Mouse (Mus musculus): ENCODE measurements around the gene Lrrc15. TPM values are rescaled to one million over a fixed set of nuclear protein-coding genes. Genes with fewer than 3 reads are reported as not detected.
A peak's percentile ranks its signal among the peaks of the same experiment; 100 is the strongest.

The Lrrc15 gene
- polyA plus RNA-seq, 1 experiment from 2014 or later: 0.84 TPM

DNA sequence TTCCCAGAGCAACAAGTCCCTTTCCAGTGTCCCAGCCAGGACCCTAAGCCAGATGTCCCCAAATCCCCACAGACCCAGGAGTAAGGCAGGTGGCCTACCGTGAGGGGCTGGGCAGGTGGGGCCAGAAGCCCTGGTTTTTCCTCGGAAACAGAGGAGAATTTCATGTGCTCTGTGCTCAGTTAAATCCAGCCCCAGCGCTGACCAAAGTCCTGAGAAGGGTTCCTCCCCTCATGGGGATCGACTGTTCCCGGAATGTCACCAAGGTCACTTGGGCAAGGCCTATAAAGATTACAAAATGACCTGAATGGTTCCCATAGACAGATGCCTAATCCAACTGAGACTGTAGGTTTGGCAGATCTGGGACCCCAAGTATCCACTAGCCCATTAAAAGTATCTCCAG is 15.7 kb downstream of the Lrrc15 start, which contains the start of gene Cpn2:
Gene Cpn2, minus strand, starts transcription at position 141 of the 400 bp plus-strand sequence.
- Histone ChIP-seq H3K4me3 (ENCODE audit: low read depth, low read length) (no peak within 1 kb of the TSS), H3K27me3 (ENCODE audit: control insufficient read depth, insufficient read depth, low read length) (no peaks in the 10 kb centered on the region), H3K9me3 (replicated peaks; ENCODE audit: control insufficient read depth, low read length) (no peaks in the 10 kb centered on the region), H3K4me2 (no peak within 1 kb of the TSS), H3K36me3 (ENCODE audit: control insufficient read depth, insufficient read depth, low read length) (no peaks in the 10 kb centered on the region), H3K9ac (ENCODE audit: low read depth, low read length) (no peak within 1 kb of the TSS), H3K27ac (ENCODE audit: low read depth, low read length) (no peak within 1 kb of the TSS), H3K4me1 (ENCODE audit: control insufficient read depth, insufficient read depth, low read length) (no peaks in the 10 kb centered on the region; the same call in 1 of the 2 replicates)
- ATAC-seq (replicated peaks; ENCODE audit: insufficient number of reproducible peaks, low FRiP score, low TSS enrichment): no peak
- 65% methylated on average over 5 of the region's 5 CpGs for WGBS (ENCODE audit: insufficient replicate concordance)

DNA sequence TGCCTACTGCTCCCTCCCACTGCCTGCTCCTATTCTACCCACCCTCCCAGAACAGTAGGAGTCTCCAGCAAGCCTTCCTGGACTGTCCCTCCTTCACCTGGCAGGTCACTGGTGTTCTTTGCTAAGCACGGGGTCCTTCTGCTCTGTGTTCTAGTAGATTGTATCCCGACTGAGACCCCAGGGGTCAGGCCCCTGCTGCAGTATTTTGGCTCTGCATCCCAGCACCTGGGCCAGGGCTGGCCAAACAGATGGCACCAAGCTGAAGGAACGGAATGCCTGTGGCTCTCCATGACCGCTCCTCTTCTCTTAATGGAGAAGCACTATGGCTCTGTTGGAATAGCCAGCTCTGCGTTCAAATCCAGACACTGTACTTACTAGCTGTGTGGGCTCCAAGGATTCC is 16.5 kb downstream of the Lrrc15 start:
- Histone ChIP-seq H3K36me3 (ENCODE audit: control insufficient read depth, insufficient read depth, low read length) (no peaks in the 10 kb centered on the region), H3K4me3 (ENCODE audit: low read depth, low read length) (no peak overlapping the region), H3K27ac (ENCODE audit: low read depth, low read length) (no peak overlapping the region), H3K4me2 (no peak overlapping the region), H3K9me3 (replicated peaks; ENCODE audit: control insufficient read depth, low read length) (no peaks in the 10 kb centered on the region), H3K27me3 (ENCODE audit: control insufficient read depth, insufficient read depth, low read length) (no peaks in the 10 kb centered on the region), H3K4me1 (ENCODE audit: control insufficient read depth, insufficient read depth, low read length) (no peaks in the 10 kb centered on the region; the same call in 1 of the 2 replicates), H3K9ac (ENCODE audit: low read depth, low read length) (no peak overlapping the region)
- ATAC-seq (replicated peaks; ENCODE audit: insufficient number of reproducible peaks, low FRiP score, low TSS enrichment): no peak
- 82% methylated on average over 5 of the region's 5 CpGs for WGBS (ENCODE audit: insufficient replicate concordance)

DNA sequence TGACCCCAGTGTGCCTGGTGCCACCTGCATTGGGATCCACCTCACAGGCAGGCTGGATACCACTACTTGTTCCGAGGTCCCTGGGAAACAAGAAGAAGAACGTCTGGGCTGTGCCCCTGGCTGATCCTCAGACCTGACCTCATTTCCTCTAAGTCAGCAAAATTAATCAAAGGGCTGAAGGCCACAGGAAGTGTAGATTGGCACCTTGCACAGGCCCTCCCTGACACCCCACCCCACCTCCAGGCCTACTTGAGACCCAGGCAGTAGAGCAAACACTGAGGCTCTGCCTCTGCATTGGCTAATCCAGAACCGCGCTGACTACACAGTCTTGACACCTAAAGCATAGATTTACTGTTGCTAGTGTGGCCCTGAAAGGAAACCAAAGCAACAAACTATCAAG is 17.4 kb downstream of the Lrrc15 start:
- Histone ChIP-seq H3K4me2 (no peak overlapping the region), H3K27ac (ENCODE audit: low read depth, low read length) (no peak overlapping the region), H3K9me3 (replicated peaks; ENCODE audit: control insufficient read depth, low read length) (no peaks in the 10 kb centered on the region), H3K36me3 (ENCODE audit: control insufficient read depth, insufficient read depth, low read length) (no peaks in the 10 kb centered on the region), H3K4me3 (ENCODE audit: low read depth, low read length) (no peak overlapping the region), H3K9ac (ENCODE audit: low read depth, low read length) (no peak overlapping the region), H3K27me3 (ENCODE audit: control insufficient read depth, insufficient read depth, low read length) (no peaks in the 10 kb centered on the region), H3K4me1 (ENCODE audit: control insufficient read depth, insufficient read depth, low read length) (no peaks in the 10 kb centered on the region)
- WGBS (ENCODE audit: insufficient replicate concordance): 65% methylated on average over 4 of the region's 4 CpGs
- peak; percentile 16; the same call in 1 of the 2 replicates for ATAC-seq (replicated peaks; ENCODE audit: insufficient number of reproducible peaks, low FRiP score, low TSS enrichment)

DNA sequence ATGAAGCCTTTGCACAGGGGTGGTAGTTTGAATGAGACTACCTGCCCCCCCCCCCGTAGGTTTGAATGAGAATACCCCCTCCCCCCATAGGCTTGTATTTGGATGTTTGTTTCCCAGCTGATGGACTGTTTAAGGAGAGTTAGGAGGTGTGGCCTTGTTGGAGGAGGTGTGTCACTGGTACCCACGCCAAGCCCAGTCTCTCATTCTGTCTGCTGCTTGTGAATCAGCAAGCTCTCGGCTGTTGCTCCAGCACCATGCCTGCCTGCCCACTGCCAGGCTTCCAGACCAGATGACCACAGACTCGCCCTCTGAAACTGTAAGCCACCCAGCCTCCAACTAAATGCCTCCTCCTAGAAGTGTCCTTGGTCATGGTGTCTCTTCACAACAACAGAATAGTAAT is 19.9 kb downstream of the Lrrc15 start:
- Histone ChIP-seq H3K36me3 (ENCODE audit: control insufficient read depth, insufficient read depth, low read length) (no peaks in the 10 kb centered on the region), H3K9ac (ENCODE audit: low read depth, low read length) (no peak overlapping the region), H3K4me1 (ENCODE audit: control insufficient read depth, insufficient read depth, low read length) (no peaks in the 10 kb centered on the region), H3K27ac (ENCODE audit: low read depth, low read length) (no peak overlapping the region), H3K27me3 (ENCODE audit: control insufficient read depth, insufficient read depth, low read length) (no peaks in the 10 kb centered on the region), H3K9me3 (replicated peaks; ENCODE audit: control insufficient read depth, low read length) (no peaks in the 10 kb centered on the region), H3K4me3 (ENCODE audit: low read depth, low read length) (no peak overlapping the region), H3K4me2 (no peak overlapping the region)
- WGBS (ENCODE audit: insufficient replicate concordance): 60% methylated on average over 4 of the region's 4 CpGs
- no peak for ATAC-seq (replicated peaks; ENCODE audit: insufficient number of reproducible peaks, low FRiP score, low TSS enrichment)

DNA sequence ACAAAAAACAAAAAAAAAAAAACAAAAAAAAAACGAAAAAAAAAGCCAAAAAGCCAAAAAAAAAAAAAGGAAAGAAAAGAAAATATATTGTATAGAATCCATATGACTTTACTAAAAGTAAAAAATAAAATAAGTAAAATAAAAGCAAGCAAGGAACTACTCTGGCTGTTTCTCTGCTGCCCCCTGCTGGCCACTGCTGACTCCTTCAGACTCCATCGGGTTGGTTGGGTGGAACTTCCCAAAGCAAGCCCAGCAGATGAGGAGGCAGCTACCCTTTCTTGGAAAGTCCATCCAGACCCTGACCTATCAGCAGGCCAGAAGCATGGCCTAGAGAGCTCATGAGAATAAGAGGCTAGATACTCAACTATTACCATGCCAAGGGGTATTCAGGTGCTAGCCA is 20.4 kb downstream of the Lrrc15 start:
- Histone ChIP-seq H3K4me1 (ENCODE audit: control insufficient read depth, insufficient read depth, low read length) (no peaks in the 10 kb centered on the region), H3K9me3 (replicated peaks; ENCODE audit: control insufficient read depth, low read length) (no peaks in the 10 kb centered on the region), H3K36me3 (ENCODE audit: control insufficient read depth, insufficient read depth, low read length) (no peaks in the 10 kb centered on the region), H3K4me3 (ENCODE audit: low read depth, low read length) (no peak overlapping the region), H3K4me2 (no peak overlapping the region), H3K9ac (ENCODE audit: low read depth, low read length) (no peak overlapping the region), H3K27ac (ENCODE audit: low read depth, low read length) (no peak overlapping the region), H3K27me3 (ENCODE audit: control insufficient read depth, insufficient read depth, low read length) (no peaks in the 10 kb centered on the region)
- WGBS (ENCODE audit: insufficient replicate concordance): 0% methylated on average over 2 of the region's 2 CpGs
- ATAC-seq (replicated peaks; ENCODE audit: insufficient number of reproducible peaks, low FRiP score, low TSS enrichment): no peak

DNA sequence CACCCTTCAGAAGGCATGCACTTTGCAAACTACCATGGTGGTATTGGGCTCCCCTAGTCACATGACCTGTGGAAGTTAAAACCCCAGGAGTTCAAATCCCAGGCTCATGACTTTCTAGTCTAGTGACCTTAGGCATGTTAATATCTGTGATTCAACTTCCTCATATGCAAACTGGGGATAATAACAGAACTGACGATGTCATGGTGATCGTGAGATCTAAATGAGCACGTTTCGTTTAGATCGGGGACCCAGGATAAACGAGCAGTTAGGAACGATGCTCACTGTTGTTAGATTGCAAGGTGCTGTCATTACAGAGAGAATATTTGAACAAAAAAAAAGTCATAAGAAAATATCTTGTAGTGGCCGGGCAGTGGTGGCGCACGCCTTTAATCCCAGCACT is 20.9 kb downstream of the Lrrc15 start:
- H3K4me2 ChIP-seq: no peak overlapping the region
- 82% methylated on average over 10 of the region's 10 CpGs for WGBS (ENCODE audit: insufficient replicate concordance)
- no peak for ATAC-seq (replicated peaks; ENCODE audit: insufficient number of reproducible peaks, low FRiP score, low TSS enrichment)

DNA sequence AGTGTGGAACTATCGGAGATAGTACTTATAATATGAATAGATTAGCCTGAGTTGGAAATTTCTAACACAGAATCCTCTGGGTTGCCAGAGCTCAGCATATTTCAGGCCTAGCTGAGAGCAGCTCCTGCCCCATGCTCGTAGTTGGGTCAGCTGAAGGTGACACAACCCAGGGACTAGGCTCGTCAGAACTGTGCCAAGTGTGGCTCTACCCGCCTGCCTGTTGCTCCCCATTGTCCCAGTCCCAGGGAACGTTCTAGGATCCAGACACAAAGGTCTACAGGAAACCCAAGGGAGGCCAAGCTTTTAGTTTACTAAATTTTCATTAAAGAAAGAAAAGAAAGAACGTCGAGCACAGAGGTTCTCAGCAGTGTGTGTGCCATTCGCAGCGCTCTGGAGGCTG is 21.7 kb downstream of the Lrrc15 start:
- H3K27me3 ChIP-seq (ENCODE audit: control insufficient read depth, insufficient read depth, low read length): no peaks in the 10 kb centered on the region
- H3K4me1 ChIP-seq (ENCODE audit: control insufficient read depth, insufficient read depth, low read length): no peaks in the 10 kb centered on the region
- H3K4me3 ChIP-seq (ENCODE audit: low read depth, low read length): no peak overlapping the region
- no peaks in the 10 kb centered on the region for H3K9me3 ChIP-seq (replicated peaks; ENCODE audit: control insufficient read depth, low read length)
- H3K36me3 ChIP-seq (ENCODE audit: control insufficient read depth, insufficient read depth, low read length): no peaks in the 10 kb centered on the region
- H3K9ac ChIP-seq (ENCODE audit: low read depth, low read length): no peak overlapping the region
- WGBS (ENCODE audit: insufficient replicate concordance): 84% methylated on average over 9 of the region's 9 CpGs
- H3K4me2 ChIP-seq: no peak overlapping the region
- no peak overlapping the region for H3K27ac ChIP-seq (ENCODE audit: low read depth, low read length)
- no peak for ATAC-seq (replicated peaks; ENCODE audit: insufficient number of reproducible peaks, low FRiP score, low TSS enrichment)

More for the DNA sequence above, 20.9 kb downstream of the Lrrc15 start:
- no peaks in the 10 kb centered on the region for H3K4me1 ChIP-seq (ENCODE audit: control insufficient read depth, insufficient read depth, low read length)
- no peak overlapping the region for H3K4me3 ChIP-seq (ENCODE audit: low read depth, low read length)
- H3K27ac ChIP-seq (ENCODE audit: low read depth, low read length): no peak overlapping the region
- no peaks in the 10 kb centered on the region for H3K27me3 ChIP-seq (ENCODE audit: control insufficient read depth, insufficient read depth, low read length)
- no peak overlapping the region for H3K9ac ChIP-seq (ENCODE audit: low read depth, low read length)
- H3K36me3 ChIP-seq (ENCODE audit: control insufficient read depth, insufficient read depth, low read length): no peaks in the 10 kb centered on the region
- H3K9me3 ChIP-seq (replicated peaks; ENCODE audit: control insufficient read depth, low read length): no peaks in the 10 kb centered on the region

DNA sequence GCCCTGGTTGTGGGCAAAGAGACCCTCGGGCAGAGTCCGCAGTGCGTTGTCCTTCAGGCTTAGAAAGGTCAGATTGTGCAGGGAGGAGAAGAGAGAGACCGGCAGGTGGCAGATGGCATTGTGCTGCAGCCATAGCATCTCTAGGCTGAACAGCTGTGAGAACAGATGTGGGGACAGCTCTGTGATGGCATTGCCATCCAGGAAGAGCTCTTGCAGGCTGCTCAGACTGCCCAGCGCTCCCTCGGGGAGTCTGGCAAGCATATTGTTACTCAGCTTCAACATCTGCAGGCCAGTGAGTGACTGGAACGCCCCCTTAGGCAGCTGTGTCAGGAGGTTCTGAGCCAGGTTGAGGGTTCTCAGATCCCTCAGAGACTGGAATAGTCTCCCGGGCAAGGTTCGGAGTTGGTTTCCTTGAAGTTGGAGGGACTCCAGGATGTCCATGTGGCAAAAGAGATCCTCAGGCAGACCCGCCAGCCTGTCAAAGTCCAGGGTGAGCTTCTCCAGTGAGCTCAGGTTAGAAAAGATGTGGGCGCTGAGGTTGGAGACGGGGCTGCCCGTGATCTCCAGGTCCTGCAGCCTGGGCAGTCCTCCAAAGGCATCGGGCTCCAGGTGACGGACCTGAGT is 22.9 kb downstream of the Lrrc15 start:
- Histone ChIP-seq H3K4me1 (ENCODE audit: control insufficient read depth, insufficient read depth, low read length) (no peaks in the 10 kb centered on the region), H3K9me3 (replicated peaks; ENCODE audit: control insufficient read depth, low read length) (no peaks in the 10 kb centered on the region), H3K27me3 (ENCODE audit: control insufficient read depth, insufficient read depth, low read length) (no peaks in the 10 kb centered on the region), H3K27ac (ENCODE audit: low read depth, low read length) (no peak overlapping the region), H3K36me3 (ENCODE audit: control insufficient read depth, insufficient read depth, low read length) (no peaks in the 10 kb centered on the region), H3K4me3 (ENCODE audit: low read depth, low read length) (no peak overlapping the region), H3K9ac (ENCODE audit: low read depth, low read length) (no peak overlapping the region), H3K4me2 (no peak overlapping the region)
- no peak for ATAC-seq (replicated peaks; ENCODE audit: insufficient number of reproducible peaks, low FRiP score, low TSS enrichment)
- 83% methylated on average over 15 of the region's 15 CpGs for WGBS (ENCODE audit: insufficient replicate concordance)

DNA sequence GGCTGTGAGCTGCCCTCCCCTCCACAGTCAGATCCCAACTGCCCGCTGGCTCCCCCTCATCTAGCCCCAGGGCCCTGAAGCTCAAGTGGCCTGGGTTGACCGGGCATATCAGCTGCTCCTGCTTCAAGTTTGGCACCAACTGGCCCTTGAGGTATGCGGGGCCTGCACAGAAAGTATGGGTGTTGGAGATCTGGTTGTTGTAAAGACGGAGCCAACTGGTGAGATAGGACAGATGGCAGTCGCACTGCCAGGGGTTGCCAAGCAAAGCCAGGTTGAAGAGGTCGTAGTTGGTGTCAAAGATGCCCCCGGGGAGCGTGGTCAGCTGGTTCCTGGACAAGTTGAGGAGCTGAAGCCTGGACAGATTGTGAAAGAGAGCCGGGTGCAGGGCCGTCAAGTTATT is 23.6 kb downstream of the Lrrc15 start:
- 76% methylated on average over 10 of the region's 10 CpGs for WGBS (ENCODE audit: insufficient replicate concordance)
- ATAC-seq (replicated peaks; ENCODE audit: insufficient number of reproducible peaks, low FRiP score, low TSS enrichment): no peak
- Histone ChIP-seq H3K27me3 (ENCODE audit: control insufficient read depth, insufficient read depth, low read length) (no peaks in the 10 kb centered on the region), H3K9me3 (replicated peaks; ENCODE audit: control insufficient read depth, low read length) (no peaks in the 10 kb centered on the region), H3K4me1 (ENCODE audit: control insufficient read depth, insufficient read depth, low read length) (no peaks in the 10 kb centered on the region), H3K36me3 (ENCODE audit: control insufficient read depth, insufficient read depth, low read length) (no peaks in the 10 kb centered on the region), H3K27ac (ENCODE audit: low read depth, low read length) (no peak overlapping the region), H3K4me3 (ENCODE audit: low read depth, low read length) (no peak overlapping the region), H3K4me2 (no peak overlapping the region), H3K9ac (ENCODE audit: low read depth, low read length) (no peak overlapping the region)

Data from heart, embryonic 11.5 days (tissue).